Mouse (Mus musculus) layer of hippocampus, adult 6 months (tissue): ENCODE data around the gene Lurap1l. TPM values are rescaled to one million over a fixed set of nuclear protein-coding genes. Genes with fewer than 3 reads are reported as not detected.

ENCODE experiments used
- long read RNA-seq, 2 experiments: library from polyadenylated mRNA; unstranded; transcript quantifications; one replicate each; pipeline ENCODE4 v2.0.0; 2019 to 2020
- microRNA-seq: library from miRNA; unstranded; fragments of <30 nt; microRNA quantifications from one replicate; pipeline ENCODE4 v1.2.0, GENCODE M21; 2020
- polyA plus RNA-seq: library from polyadenylated mRNA; unstranded; fragments of <200 nt; fragmentation: Nextera tagmentation; gene quantifications from 2 replicates; pipeline ENCODE4 v1.2.3, GENCODE M21; 2021

The Lurap1l gene
- polyA plus RNA-seq: 20.8 and 25.5 TPM in 2 replicates
- long read RNA-seq, experiment 1, transcript Lurap1l-201 (2 exons, 3,066 nt): major isoform, 71 of 74 reads
- long read RNA-seq, experiment 1, partial matches to known transcripts: 2 of 74 reads
- long read RNA-seq, experiment 1, other reads (novel, unspliced or antisense): 1 of 74 reads
- long read RNA-seq, experiment 2, transcript Lurap1l-201 (2 exons, 3,066 nt): major isoform, 284 of 290 reads
- long read RNA-seq, experiment 2, partial matches to known transcripts: 1 of 290 reads
- long read RNA-seq, experiment 2, other reads (novel, unspliced or antisense): 5 of 290 reads

DNA sequence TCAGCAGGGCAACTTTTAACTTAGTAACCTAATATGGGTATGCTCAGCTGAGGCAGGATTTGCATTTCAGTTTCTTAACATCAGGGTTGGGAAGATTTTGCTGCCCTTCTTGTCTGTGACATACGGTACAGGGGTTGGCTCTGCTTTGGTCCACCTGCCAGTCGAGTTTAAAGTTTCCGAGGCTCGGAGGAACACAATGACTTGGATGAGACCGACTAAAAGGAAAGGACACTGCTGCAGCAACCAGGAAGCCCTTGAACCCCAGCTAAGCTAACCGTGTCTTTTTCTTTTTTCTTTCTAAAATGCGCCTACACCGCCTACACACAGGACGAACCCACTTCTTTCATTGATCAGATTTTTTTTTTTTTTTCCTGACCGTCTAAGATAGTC, at the start of gene Lurap1l:
Gene Lurap1l, plus strand, starts transcription at position 166 of the 390 bp plus-strand sequence.

Small RNA genes within 50 kb of the gene (microRNA-seq; reads per million reads assigned to microRNA genes)
- not detected for gene Gm27452

Other genes starting within 250 kb of the Lurap1l start
- gene Tyrp1, start 76.5 kb upstream of the Lurap1l start, polyA plus RNA-seq: 0.19 and 0.20 TPM in 2 replicates